Mouse (Mus musculus): ENCODE data around the gene Cyp26a1. TPM values are rescaled to one million over a fixed set of nuclear protein-coding genes. Genes with fewer than 3 reads are reported as not detected.

The Cyp26a1 gene
- polyA plus RNA-seq, 1 experiment from 2014 or later, result 0.14 TPM

- H3K36me3 ChIP-seq (ENCODE audit: control insufficient read depth, insufficient read depth), result no peaks in the 10 kb centered on the region
- H3K4me1 ChIP-seq (replicated peaks; ENCODE audit: control insufficient read depth, insufficient read depth, low read length), result no peaks in the 10 kb centered on the region
- WGBS, result 91% methylated on average over 5 of the region's 5 CpGs
- no peak overlapping the region for H3K4me3 ChIP-seq (ENCODE audit: low read depth, low read length)
- no peak for TF ChIP-seq CTCF (IDR thresholded peaks at IDR 0.05; ENCODE audit: low read depth)
- no peak overlapping the region for H3K27ac ChIP-seq (ENCODE audit: low read depth, low read length)
- no peaks in the 10 kb centered on the region for H3K9me3 ChIP-seq (ENCODE audit: control insufficient read depth)
- no peak overlapping the region for H3K4me2 ChIP-seq (replicated peaks; ENCODE audit: low read depth)
- no peak for ATAC-seq
- H3K27me3 ChIP-seq (replicated peaks; ENCODE audit: control insufficient read depth, insufficient read depth, low read length), result peaks cover 13% of the 10 kb centered on the region; the same call in 1 of the 2 replicates
- no peak overlapping the region for H3K9ac ChIP-seq (ENCODE audit: low read depth, low read length)
Measured at GRCm38 (mm10) chr19:37705722-37706121, 8.1 kb downstream of the Cyp26a1 start.

- TF ChIP-seq CTCF (IDR thresholded peaks at IDR 0.05; ENCODE audit: low read depth), result no peak
- no peak overlapping the region for H3K9ac ChIP-seq (ENCODE audit: low read depth, low read length)
- no peak overlapping the region for H3K4me2 ChIP-seq (replicated peaks; ENCODE audit: low read depth)
- no peak for ATAC-seq
- H3K36me3 ChIP-seq (ENCODE audit: control insufficient read depth, insufficient read depth), result no peaks in the 10 kb centered on the region
- no peak overlapping the region for H3K4me3 ChIP-seq (ENCODE audit: low read depth, low read length)
- no peaks in the 10 kb centered on the region for H3K27me3 ChIP-seq (replicated peaks; ENCODE audit: control insufficient read depth, insufficient read depth, low read length)
- H3K27ac ChIP-seq (ENCODE audit: low read depth, low read length), result no peak overlapping the region
- 63% methylated on average over 10 of the region's 10 CpGs for WGBS
- H3K4me1 ChIP-seq (replicated peaks; ENCODE audit: control insufficient read depth, insufficient read depth, low read length), result no peaks in the 10 kb centered on the region
- no peaks in the 10 kb centered on the region for H3K9me3 ChIP-seq (ENCODE audit: control insufficient read depth)
Measured at GRCm38 (mm10) chr19:37714681-37715080, 17.1 kb downstream of the Cyp26a1 start.

GRCm38 (mm10) chr19:37715980-37716379 is 18.4 kb downstream of the Cyp26a1 start:
- no peak overlapping the region for H3K9ac ChIP-seq (ENCODE audit: low read depth, low read length)
- H3K27ac ChIP-seq (ENCODE audit: low read depth, low read length), result no peak overlapping the region
- no peaks in the 10 kb centered on the region for H3K4me1 ChIP-seq (replicated peaks; ENCODE audit: control insufficient read depth, insufficient read depth, low read length)
- no peaks in the 10 kb centered on the region for H3K9me3 ChIP-seq (ENCODE audit: control insufficient read depth)
- TF ChIP-seq CTCF (IDR thresholded peaks at IDR 0.05; ENCODE audit: low read depth), result no peak
- no peak for ATAC-seq
- no peaks in the 10 kb centered on the region for H3K36me3 ChIP-seq (ENCODE audit: control insufficient read depth, insufficient read depth)
- 52% methylated on average over 1 of the region's 1 CpGs for WGBS
- no peak overlapping the region for H3K4me3 ChIP-seq (ENCODE audit: low read depth, low read length)
- no peak overlapping the region for H3K4me2 ChIP-seq (replicated peaks; ENCODE audit: low read depth)
- H3K27me3 ChIP-seq (replicated peaks; ENCODE audit: control insufficient read depth, insufficient read depth, low read length), result no peaks in the 10 kb centered on the region

DNA sequence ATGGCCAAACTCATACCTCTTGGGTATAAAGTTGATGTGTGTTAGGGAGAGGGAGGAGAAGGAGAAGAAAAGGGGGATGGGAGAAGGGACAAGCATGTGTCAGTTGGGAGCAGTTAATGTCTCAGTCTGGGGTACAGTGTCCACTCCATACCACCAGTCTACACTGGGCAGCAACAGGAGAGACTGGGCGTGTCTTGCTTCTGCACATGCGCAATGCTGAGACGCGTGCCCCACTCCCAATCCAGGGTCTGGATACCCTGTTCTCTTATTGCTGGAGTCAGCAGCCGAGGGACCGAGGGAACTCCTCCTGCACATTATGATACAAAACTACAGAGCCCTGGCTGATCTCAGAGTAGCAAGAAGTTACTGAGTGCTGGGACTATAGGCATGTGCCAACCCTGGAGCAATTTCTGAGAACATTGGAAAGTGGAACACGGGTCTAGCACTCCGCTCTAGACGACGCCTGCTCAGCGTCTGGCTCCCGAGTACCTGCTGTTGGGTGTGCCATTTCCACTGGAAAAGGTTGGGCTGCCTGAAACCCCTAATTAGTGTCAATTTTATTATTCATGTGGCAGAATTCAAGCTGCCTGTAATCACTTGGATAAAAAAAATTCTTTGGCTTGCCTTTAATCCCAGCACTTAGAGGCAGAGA is 19.1 kb downstream of the Cyp26a1 start:
- Histone ChIP-seq H3K4me1 (replicated peaks; ENCODE audit: control insufficient read depth, insufficient read depth, low read length) (no peaks in the 10 kb centered on the region), H3K9me3 (ENCODE audit: control insufficient read depth) (no peaks in the 10 kb centered on the region), H3K27me3 (replicated peaks; ENCODE audit: control insufficient read depth, insufficient read depth, low read length) (no peaks in the 10 kb centered on the region), H3K36me3 (ENCODE audit: control insufficient read depth, insufficient read depth) (no peaks in the 10 kb centered on the region), H3K9ac (ENCODE audit: low read depth, low read length) (no peak overlapping the region), H3K27ac (ENCODE audit: low read depth, low read length) (no peak overlapping the region), H3K4me2 (replicated peaks; ENCODE audit: low read depth) (no peak overlapping the region), H3K4me3 (ENCODE audit: low read depth, low read length) (no peak overlapping the region)
- TF ChIP-seq CTCF (IDR thresholded peaks at IDR 0.05; ENCODE audit: low read depth), result no peak
- no peak for ATAC-seq
- WGBS, result 78% methylated on average over 12 of the region's 12 CpGs

DNA sequence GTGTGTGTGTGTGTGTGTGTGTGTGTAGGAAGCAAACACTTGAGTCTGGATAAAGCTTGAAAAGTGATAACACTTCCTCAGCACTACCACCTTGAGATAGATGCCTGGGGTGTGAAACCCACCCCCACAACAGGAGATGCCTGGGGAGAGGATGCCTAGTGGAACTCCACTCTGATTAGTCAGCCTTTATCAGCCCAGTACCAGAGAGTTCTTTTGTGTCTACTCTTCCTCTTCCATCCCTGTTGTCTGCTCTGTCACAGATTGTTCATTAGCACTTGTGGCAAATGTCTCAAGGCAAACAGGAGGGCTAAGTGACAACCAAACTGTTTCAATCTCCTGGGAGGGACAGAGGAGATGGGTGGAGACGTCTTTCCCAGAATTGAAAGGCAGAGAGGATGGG is 21.6 kb downstream of the Cyp26a1 start:
- H3K36me3 ChIP-seq (ENCODE audit: control insufficient read depth, insufficient read depth), result no peaks in the 10 kb centered on the region
- H3K9ac ChIP-seq (ENCODE audit: low read depth, low read length), result no peak overlapping the region
- no peak for ATAC-seq
- H3K27me3 ChIP-seq (replicated peaks; ENCODE audit: control insufficient read depth, insufficient read depth, low read length), result no peaks in the 10 kb centered on the region
- no peak overlapping the region for H3K27ac ChIP-seq (ENCODE audit: low read depth, low read length)
- no peaks in the 10 kb centered on the region for H3K9me3 ChIP-seq (ENCODE audit: control insufficient read depth)
- no peak for TF ChIP-seq CTCF (IDR thresholded peaks at IDR 0.05; ENCODE audit: low read depth)
- 41% methylated on average over 1 of the region's 1 CpGs for WGBS
- no peak overlapping the region for H3K4me2 ChIP-seq (replicated peaks; ENCODE audit: low read depth)
- no peak overlapping the region for H3K4me3 ChIP-seq (ENCODE audit: low read depth, low read length)
- no peaks in the 10 kb centered on the region for H3K4me1 ChIP-seq (replicated peaks; ENCODE audit: control insufficient read depth, insufficient read depth, low read length)

DNA sequence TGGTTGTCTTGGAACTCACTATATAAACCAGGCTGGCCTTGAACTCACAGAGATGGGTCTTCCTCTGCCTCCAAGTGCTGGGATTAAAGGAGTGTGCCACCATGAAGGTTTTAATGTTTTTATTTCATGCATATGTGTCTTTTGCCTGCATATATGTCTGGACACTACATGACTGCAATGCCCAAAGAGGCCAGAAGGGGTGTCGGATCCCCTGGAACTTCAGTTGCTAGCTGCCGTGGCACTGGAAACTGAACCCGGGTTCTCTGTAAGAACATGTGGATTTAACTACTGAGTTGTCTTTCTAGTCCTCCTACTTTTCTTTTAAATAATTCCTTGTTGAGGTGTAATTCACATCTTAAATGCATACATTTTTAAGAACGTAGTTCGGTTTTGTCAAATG is 27.0 kb downstream of the Cyp26a1 start:
- no peak overlapping the region for H3K9ac ChIP-seq (ENCODE audit: low read depth, low read length)

More for the DNA sequence above, 27.0 kb downstream of the Cyp26a1 start:
- H3K4me2 ChIP-seq (replicated peaks; ENCODE audit: low read depth), result no peak overlapping the region
- no peak for ATAC-seq
- no peaks in the 10 kb centered on the region for H3K36me3 ChIP-seq (ENCODE audit: control insufficient read depth, insufficient read depth)
- H3K9me3 ChIP-seq (ENCODE audit: control insufficient read depth), result no peaks in the 10 kb centered on the region
- no peak overlapping the region for H3K4me3 ChIP-seq (ENCODE audit: low read depth, low read length)
- no peaks in the 10 kb centered on the region for H3K27me3 ChIP-seq (replicated peaks; ENCODE audit: control insufficient read depth, insufficient read depth, low read length)
- no peak for TF ChIP-seq CTCF (IDR thresholded peaks at IDR 0.05; ENCODE audit: low read depth)
- WGBS, result 97% methylated on average over 5 of the region's 5 CpGs
- no peak overlapping the region for H3K27ac ChIP-seq (ENCODE audit: low read depth, low read length)
- H3K4me1 ChIP-seq (replicated peaks; ENCODE audit: control insufficient read depth, insufficient read depth, low read length), result no peaks in the 10 kb centered on the region

All from intestine, postnatal 0 days (tissue).